Mouse (Mus musculus): Measurements from ENCODE around the gene Gm21721. TPM values are rescaled to one million over a fixed set of nuclear protein-coding genes. Genes with fewer than 3 reads are reported as not detected.
"Not testable (repeated sequence)": the region's sequence is repeated elsewhere in the genome, so short reads cannot be mapped to it uniquely, and the experiment has no call there.

The Gm21721 gene
- not detected for total RNA-seq (2021)
- long read RNA-seq, experiment 1 = 0 reads
- long read RNA-seq, experiment 2 = 0 reads

DNA sequence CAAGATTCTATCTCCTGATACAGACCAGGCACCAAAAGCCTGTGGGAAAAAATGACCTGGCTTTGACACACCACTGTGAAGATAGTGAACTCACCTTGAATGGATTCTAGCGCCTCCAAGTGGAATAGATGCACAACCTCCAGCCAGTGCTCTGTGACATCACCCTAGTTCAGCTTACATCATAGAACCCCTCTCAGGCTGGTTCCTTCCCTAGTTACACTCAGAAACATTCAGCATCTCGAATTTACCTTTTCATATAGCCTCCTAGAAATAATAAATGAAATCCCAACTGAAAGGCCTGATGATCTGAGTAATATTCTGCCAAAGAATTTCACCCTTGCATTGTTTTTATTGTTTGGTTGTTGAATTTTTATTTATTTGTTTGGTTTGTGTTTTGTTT, at the start of gene Gm21721:
TSS of gene Gm21721 (minus strand) at position 101 of the 400 bp plus-strand sequence.
- H3K4me3 ChIP-seq; DNase-seq (ENCODE audit: low spot score in 2 of 2); H3K27ac ChIP-seq: not testable (repeated sequence)

Other genes starting within 250 kb of the Gm21721 start
- gene Gm21292, start 68.3 kb downstream of the Gm21721 start, total RNA-seq (2021) = not detected
- not detected for gene Gm21812, start 145.0 kb upstream of the Gm21721 start, total RNA-seq (2021)
- gene Gm21874, start 214.0 kb upstream of the Gm21721 start, total RNA-seq (2021) = not detected